Mouse (Mus musculus) lung, embryonic 15.5 days (tissue): ENCODE measurements around the gene Tspan2. TPM values are rescaled to one million over a fixed set of nuclear protein-coding genes. Genes with fewer than 3 reads are reported as not detected.

Experiments used
- ATAC-seq: fragments of 200-750 bp; cut with Nextera tagmentation; 2 replicates; pipeline ENCODE4 v1.8.0; 2017; ENCODE audit warnings: moderate number of reproducible peaks, borderline replicate concordance; ENCODE audit not compliant: low FRiP score, low TSS enrichment; ENCODE audit errors: extremely low read depth
- H3K27ac ChIP-seq: fragments of 300-500 bp; sonication (generic); 2 replicates; pipeline ENCODE4 v1.5.1; 2015; ENCODE audit warnings: moderate library complexity, mild to moderate bottlenecking, inconsistent platforms
- H3K27me3 ChIP-seq: fragments of 300-500 bp; sonication (generic); 2 replicates; pipeline ENCODE4 v1.6.1; 2015; ENCODE audit warnings: inconsistent platforms
- H3K36me3 ChIP-seq: fragments of 300-500 bp; sonication (generic); 2 replicates; pipeline ENCODE4 v1.6.1; 2015; ENCODE audit warnings: inconsistent platforms
- H3K4me1 ChIP-seq: fragments of 300-500 bp; sonication (generic); 2 replicates; pipeline ENCODE4 v1.6.1; 2015; ENCODE audit warnings: inconsistent platforms
- H3K4me2 ChIP-seq: fragments of 300-500 bp; sonication (generic); 2 replicates; pipeline ENCODE4 v1.6.1; 2015; ENCODE audit warnings: inconsistent platforms, mild to moderate bottlenecking, moderate library complexity
- H3K4me3 ChIP-seq: fragments of 300-500 bp; sonication (generic); 2 replicates; pipeline ENCODE4 v1.5.1; 2015; ENCODE audit warnings: mild to moderate bottlenecking, inconsistent platforms
- H3K9ac ChIP-seq: fragments of 300-500 bp; sonication (generic); 2 replicates; pipeline ENCODE4 v1.6.1; 2015; ENCODE audit warnings: inconsistent platforms
- H3K9me3 ChIP-seq: fragments of 300-500 bp; sonication (generic); 2 replicates; pipeline ENCODE4 v1.6.1; 2016; ENCODE audit warnings: inconsistent platforms
- WGBS: fragments of 180-500 bp; shearing (Covaris S2); methylation state at CpG from one replicate; pipeline ENCODE4 v1.1.7; 2015; 5-methylcytosine and 5-hydroxymethylcytosine counted together
- polyA plus RNA-seq: library from polyadenylated mRNA; unstranded; fragments of >200 nt; fragmentation: Nextera tagmentation; extraction: Ambion mirVana; gene quantifications from 2 replicates; pipeline ENCODE4 v1.2.1, GENCODE M21; 2015

Tspan2 gene
- polyA plus RNA-seq, 1 experiment from 2014 or later, result 15.6 TPM

DNA sequence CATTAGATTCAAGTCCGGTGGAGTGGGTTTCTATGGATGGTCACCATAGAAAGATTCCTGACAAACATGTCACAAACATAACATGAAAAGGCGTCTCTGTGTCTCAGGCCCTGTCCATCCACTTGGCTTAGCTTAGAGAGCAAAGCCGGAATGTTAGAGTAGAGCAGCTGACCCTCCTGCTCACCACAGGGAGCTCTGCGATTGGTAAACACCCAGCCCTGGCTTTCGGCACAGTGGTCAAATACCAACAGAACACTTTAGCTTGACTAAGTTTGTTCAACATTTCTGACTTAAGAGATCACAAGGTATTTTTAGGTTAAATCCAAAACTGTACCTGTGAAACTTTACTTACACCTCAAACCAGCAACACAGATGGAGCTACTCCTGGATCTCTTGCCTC lies 16.8 kb downstream of the Tspan2 start:
- peak overlapping the region; percentile 64 for H3K27ac ChIP-seq
- H3K27me3 ChIP-seq, result no peaks in the 10 kb centered on the region
- ATAC-seq, result no peak
- H3K9ac ChIP-seq, result no peak overlapping the region
- peaks cover 6% of the 10 kb centered on the region; the same call in 1 of the 2 replicates for H3K4me1 ChIP-seq
- 58% methylated on average over 5 of the region's 5 CpGs for WGBS
- H3K4me3 ChIP-seq, result no peak overlapping the region
- H3K4me2 ChIP-seq, result no peak overlapping the region
- no peaks in the 10 kb centered on the region for H3K9me3 ChIP-seq
- no peaks in the 10 kb centered on the region for H3K36me3 ChIP-seq

DNA sequence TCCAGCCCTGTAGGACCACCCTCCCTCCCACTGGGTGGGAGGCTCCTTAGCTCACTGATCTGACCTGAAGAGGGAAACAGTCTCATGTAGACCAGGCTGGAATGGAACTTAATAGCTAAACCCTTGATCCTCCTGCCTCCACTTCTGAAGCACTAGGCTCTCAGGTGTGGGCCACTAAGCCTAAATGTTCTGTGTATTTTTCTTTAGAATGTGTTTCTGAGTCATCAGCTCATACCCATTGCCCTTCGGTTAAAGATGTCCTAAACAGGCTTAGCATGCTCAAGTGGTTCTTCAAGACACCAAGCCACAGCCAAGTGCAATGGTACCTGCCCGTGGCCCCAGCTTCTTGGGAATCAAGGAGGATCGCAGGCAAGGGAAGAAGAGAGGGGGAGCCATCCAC lies 17.2 kb downstream of the Tspan2 start:
- WGBS, result 71% methylated on average over 3 of the region's 3 CpGs
- ATAC-seq, result no peak
- no peaks in the 10 kb centered on the region for H3K27me3 ChIP-seq
- no peak overlapping the region for H3K9ac ChIP-seq
- H3K4me1 ChIP-seq, result peaks cover 10% of the 10 kb centered on the region; the same call in 1 of the 2 replicates
- peak overlapping the region; percentile 64 for H3K27ac ChIP-seq
- no peaks in the 10 kb centered on the region for H3K36me3 ChIP-seq
- no peaks in the 10 kb centered on the region for H3K9me3 ChIP-seq
- no peak overlapping the region for H3K4me2 ChIP-seq
- no peak overlapping the region for H3K4me3 ChIP-seq

DNA sequence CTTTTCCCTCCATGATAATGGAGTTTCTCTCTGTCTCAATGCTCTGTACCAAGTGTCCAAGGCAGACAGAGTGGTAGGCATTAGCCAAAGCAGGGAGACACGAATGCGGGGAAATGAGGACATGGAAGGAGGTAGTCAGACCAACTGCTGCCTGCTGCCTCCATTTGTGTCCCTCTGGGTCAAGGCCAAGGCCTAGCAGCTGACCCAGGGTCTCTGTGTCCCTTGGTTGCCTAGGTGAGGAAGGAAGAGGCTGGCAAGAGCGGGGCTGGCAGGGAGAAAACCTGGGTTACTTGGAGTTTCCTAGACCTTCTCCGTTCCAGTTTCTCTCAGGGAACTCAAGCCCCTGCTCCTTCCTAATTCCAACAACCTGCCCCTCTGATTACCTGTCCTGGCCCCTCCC lies 17.7 kb downstream of the Tspan2 start:
- Histone ChIP-seq H3K9me3 (no peaks in the 10 kb centered on the region), H3K4me1 (peaks cover 13% of the 10 kb centered on the region; the same call in 1 of the 2 replicates), H3K27me3 (no peaks in the 10 kb centered on the region), H3K36me3 (no peaks in the 10 kb centered on the region), H3K27ac (peak overlapping the region; percentile 64), H3K4me3 (no peak overlapping the region), H3K9ac (no peak overlapping the region), H3K4me2 (no peak overlapping the region)
- ATAC-seq, result no peak
- 91% methylated on average over 4 of the region's 4 CpGs for WGBS

DNA sequence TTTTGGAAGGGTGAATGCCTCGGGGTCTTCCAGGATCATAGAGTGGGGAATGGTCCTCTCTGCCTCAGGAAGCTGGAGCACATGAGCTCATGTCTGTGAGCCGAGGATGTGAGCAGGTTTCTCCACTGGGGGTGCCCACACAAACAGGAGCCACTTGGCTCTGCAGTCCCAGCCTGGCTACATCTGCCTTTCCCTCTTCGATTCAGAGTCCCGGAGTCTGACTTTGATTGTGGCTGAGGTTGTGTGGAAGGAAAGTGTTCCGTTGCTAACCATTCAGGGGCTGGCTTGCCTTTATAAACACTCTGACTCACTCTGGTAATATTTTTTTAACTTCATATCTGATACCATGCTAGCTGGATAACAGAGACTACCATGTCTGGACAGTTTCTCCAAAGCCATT lies 18.1 kb downstream of the Tspan2 start:
- H3K9ac ChIP-seq, result no peak overlapping the region
- no peaks in the 10 kb centered on the region for H3K36me3 ChIP-seq
- H3K4me3 ChIP-seq, result no peak overlapping the region
- H3K4me2 ChIP-seq, result no peak overlapping the region
- 62% methylated on average over 5 of the region's 5 CpGs for WGBS
- peak overlapping the region; percentile 64; the same call in 1 of the 2 replicates for H3K27ac ChIP-seq
- no peaks in the 10 kb centered on the region for H3K27me3 ChIP-seq
- H3K9me3 ChIP-seq, result no peaks in the 10 kb centered on the region
- ATAC-seq, result no peak
- peaks cover 13% of the 10 kb centered on the region; the same call in 1 of the 2 replicates for H3K4me1 ChIP-seq

DNA sequence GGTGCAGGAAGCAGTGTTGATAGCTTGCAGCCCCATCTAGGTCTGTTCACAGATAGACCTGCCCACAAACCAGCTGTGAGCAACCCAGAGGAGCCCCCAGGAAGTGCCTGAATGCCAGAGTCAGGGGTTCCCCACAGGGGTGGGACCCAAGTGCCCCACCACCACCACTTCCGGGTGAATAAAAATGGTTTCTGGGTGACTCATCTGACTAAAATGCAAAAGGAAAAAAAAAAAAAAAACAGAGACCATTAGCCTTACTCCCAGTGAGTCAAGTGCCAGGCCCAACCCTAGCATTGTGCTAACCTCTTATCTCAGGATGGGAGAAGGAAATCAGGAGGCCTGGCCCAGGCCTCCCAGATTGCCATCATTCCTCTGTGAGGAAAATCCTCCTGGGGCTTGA lies 21.5 kb downstream of the Tspan2 start:
- 24% methylated on average over 1 of the region's 1 CpGs for WGBS
- Histone ChIP-seq H3K27ac (peak overlapping the region; percentile 33), H3K9me3 (no peaks in the 10 kb centered on the region), H3K4me3 (no peak overlapping the region), H3K9ac (no peak overlapping the region), H3K27me3 (no peaks in the 10 kb centered on the region), H3K36me3 (no peaks in the 10 kb centered on the region; the same call in 1 of the 2 replicates), H3K4me2 (no peak overlapping the region), H3K4me1 (peaks cover 13% of the 10 kb centered on the region; the same call in 1 of the 2 replicates)
- ATAC-seq, result no peak

DNA sequence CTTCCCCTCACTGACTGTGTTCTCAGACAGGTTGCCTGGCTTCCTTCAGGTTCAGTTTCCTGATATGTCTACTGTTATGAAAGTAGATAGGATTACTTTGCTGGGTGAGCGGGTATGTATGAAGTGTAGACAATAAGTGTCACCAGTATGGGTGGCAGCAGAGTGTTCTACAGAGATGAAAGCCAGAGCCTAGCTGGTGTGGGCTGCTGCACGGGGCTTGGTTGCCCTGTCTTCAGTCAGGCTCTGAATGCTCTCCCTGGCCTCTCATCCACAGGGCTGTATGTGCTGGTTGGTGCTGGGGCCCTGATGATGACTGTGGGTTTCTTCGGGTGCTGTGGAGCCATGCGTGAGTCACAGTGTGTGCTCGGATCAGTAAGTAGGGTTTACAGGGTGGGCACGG lies 22.7 kb downstream of the Tspan2 start:
- Histone ChIP-seq H3K9ac (no peak overlapping the region), H3K9me3 (no peaks in the 10 kb centered on the region), H3K27ac (no peak overlapping the region), H3K4me1 (peaks cover 13% of the 10 kb centered on the region; the same call in 1 of the 2 replicates), H3K27me3 (no peaks in the 10 kb centered on the region), H3K4me2 (no peak overlapping the region), H3K4me3 (no peak overlapping the region), H3K36me3 (no peaks in the 10 kb centered on the region; the same call in 1 of the 2 replicates)
- ATAC-seq, result no peak
- WGBS, result 71% methylated on average over 6 of the region's 6 CpGs

DNA sequence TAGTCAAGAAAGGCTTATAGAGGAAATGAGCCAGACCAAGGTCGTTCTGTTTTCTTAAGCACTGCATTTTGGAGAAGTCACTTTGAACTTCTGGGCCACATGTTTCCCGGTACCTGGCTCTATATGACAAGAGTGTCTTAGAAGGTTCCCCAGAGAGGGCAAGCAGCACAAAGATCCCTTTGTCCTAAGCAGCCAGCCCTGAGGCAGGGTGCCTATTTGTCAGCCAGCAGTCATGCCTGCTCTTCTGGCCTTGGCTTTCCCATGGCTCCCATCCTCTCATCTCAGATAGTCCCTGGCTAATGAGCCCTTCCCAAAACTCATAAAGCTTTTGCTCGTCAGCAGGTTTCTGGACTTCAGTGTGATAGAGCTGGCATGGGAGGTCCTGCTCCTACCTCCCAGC lies 25.9 kb downstream of the Tspan2 start:
- no peak for ATAC-seq
- H3K9ac ChIP-seq, result no peak overlapping the region
- H3K4me3 ChIP-seq, result no peak overlapping the region
- no peaks in the 10 kb centered on the region; the same call in 1 of the 2 replicates for H3K36me3 ChIP-seq
- H3K4me1 ChIP-seq, result peaks cover 18% of the 10 kb centered on the region
- H3K27me3 ChIP-seq, result no peaks in the 10 kb centered on the region
- WGBS, result 58% methylated on average over 3 of the region's 3 CpGs
- no peak overlapping the region for H3K27ac ChIP-seq
- H3K9me3 ChIP-seq, result no peaks in the 10 kb centered on the region
- no peak overlapping the region for H3K4me2 ChIP-seq

DNA sequence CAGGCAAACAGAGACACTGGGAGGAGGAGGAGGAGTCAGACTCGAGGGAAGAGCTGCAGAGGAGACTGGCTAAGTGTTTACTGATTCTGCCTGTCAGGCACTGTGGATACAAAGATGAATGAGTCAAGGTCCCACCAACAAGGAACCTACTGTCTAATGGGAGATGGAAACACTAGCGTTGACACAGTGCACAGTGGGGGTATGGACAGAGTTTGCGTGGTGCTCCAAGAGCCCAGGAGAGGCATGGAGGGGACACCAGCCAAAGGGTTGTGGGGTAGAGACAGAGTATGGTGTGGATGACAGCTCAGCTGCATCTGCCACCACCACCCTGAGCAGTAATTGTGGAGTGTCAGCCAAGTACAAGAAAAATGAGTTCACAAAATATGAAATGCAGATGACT lies 28.1 kb downstream of the Tspan2 start:
- Histone ChIP-seq H3K9ac (no peak overlapping the region), H3K4me3 (no peak overlapping the region), H3K36me3 (peaks cover 3% of the 10 kb centered on the region; the same call in 1 of the 2 replicates), H3K9me3 (no peaks in the 10 kb centered on the region), H3K4me2 (no peak overlapping the region), H3K27ac (no peak overlapping the region), H3K27me3 (no peaks in the 10 kb centered on the region), H3K4me1 (peaks cover 5% of the 10 kb centered on the region)
- no peak for ATAC-seq
- WGBS, result 32% methylated on average over 3 of the region's 3 CpGs

DNA sequence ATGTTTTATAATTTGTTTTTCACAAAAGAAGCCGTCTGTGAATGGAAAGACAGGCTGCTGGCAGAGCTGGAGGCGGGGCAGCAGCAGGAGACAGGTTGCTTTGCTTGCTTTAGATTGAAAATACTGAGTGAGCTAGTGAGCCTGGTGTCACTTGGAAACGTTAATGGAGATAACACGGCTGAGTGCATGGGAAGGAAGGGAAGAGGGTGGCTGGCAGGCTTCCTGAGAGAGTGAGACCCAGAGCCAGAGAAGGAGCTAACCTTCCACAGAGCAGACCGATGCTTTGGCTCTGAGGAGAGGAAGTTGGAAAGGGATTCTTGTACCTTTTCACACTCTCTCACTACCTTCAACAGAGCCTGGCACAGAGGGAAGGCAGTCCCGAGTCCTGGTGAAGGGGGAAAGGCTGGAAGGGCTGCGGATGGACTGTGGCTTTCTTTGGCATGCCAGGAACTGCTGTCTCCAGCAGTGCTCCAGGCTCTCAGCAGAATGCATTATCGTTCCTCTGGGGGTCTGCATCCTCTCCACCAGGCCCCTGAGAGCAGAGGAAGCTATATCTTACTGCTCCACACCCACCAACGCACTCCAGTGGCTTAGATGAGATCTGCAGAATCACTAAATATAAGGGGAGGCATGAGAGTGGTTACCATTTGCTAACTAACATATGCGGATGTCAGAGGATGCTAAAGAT lies 29.5 kb downstream of the Tspan2 start:
- Histone ChIP-seq H3K4me2 (no peak overlapping the region), H3K9me3 (no peaks in the 10 kb centered on the region), H3K4me3 (no peak overlapping the region), H3K27me3 (no peaks in the 10 kb centered on the region), H3K27ac (no peak overlapping the region), H3K9ac (no peak overlapping the region), H3K4me1 (peaks cover 5% of the 10 kb centered on the region), H3K36me3 (peaks cover 3% of the 10 kb centered on the region)
- ATAC-seq, result no peak
- 32% methylated on average over 10 of the region's 10 CpGs for WGBS

DNA sequence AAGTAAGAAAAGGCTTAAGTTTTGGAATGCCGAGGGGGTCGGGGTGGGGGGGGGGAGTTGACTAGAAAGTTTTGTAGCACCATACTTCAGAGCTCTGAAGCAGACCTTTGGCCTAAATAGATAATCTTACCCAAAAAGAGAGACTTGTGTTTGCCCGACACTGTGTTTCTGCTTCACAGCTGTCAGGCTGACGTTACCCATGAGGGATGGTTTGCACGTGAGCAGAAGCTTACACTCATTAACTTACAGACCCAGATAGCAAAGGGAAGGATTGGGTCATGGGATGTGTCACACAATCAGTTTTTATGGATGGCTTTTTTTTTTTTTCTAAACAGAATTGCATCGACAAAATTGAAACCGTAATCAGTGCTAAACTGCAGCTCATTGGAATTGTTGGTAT lies 30.5 kb downstream of the Tspan2 start:
- no peak overlapping the region for H3K27ac ChIP-seq
- no peaks in the 10 kb centered on the region for H3K9me3 ChIP-seq
- WGBS, result 50% methylated on average over 7 of the region's 7 CpGs
- H3K4me3 ChIP-seq, result no peak overlapping the region
- no peak for ATAC-seq
- H3K4me1 ChIP-seq, result peaks cover 5% of the 10 kb centered on the region
- H3K27me3 ChIP-seq, result no peaks in the 10 kb centered on the region
- no peak overlapping the region for H3K4me2 ChIP-seq
- no peak overlapping the region for H3K9ac ChIP-seq
- H3K36me3 ChIP-seq, result peaks cover 3% of the 10 kb centered on the region

DNA sequence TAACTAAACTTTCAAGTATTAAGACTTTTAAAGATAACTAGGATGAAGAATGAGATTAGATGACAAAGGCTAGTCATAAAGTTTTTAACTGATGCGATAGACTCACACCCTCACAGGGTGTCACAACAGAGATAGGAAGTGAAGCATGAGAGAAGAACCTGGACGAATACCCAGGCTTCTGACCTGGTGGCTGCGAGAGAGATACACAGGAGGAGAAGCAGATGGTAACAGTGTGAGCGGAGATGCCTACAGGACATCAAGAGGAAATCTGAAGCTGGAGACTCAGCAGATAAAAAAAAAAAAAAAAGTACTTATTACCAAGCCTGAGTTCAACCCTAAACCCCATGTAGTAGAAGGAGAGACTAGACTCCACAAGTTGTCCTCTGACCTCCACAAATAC lies 38.7 kb downstream of the Tspan2 start:
- no peak overlapping the region for H3K4me2 ChIP-seq
- H3K27me3 ChIP-seq, result no peaks in the 10 kb centered on the region
- H3K27ac ChIP-seq, result no peak overlapping the region
- no peaks in the 10 kb centered on the region for H3K9me3 ChIP-seq
- WGBS, result 74% methylated on average over 4 of the region's 4 CpGs
- no peak overlapping the region for H3K9ac ChIP-seq
- no peak for ATAC-seq
- H3K4me1 ChIP-seq, result peaks cover 4% of the 10 kb centered on the region; the same call in 1 of the 2 replicates
- no peak overlapping the region for H3K4me3 ChIP-seq
- H3K36me3 ChIP-seq, result no peaks in the 10 kb centered on the region

DNA sequence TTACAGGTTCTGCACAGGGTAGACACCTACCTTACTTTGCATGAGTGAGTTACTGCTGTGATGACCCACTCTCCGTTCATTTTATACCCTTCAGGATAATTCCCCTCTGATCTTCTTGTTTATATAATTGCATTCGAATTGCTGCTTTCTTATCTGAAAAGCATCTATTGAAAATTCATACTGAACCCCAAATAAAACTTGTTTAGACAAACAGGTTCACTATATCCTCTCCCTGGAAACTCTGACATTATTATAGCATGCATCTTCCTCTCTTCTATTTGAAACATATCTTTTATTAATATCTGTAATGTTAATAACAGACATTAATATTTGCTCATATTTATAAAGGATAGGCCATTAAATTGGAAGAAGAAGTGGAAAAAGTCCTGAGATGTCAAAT lies 48.3 kb downstream of the Tspan2 start, which contains the start of gene Tshb:
Gene Tshb, minus strand, starts transcription at position 101 of the 400 bp plus-strand sequence.
- WGBS, result 57% methylated on average over 2 of the region's 2 CpGs
- no peak within 1 kb of the TSS for H3K9ac ChIP-seq
- no peak within 1 kb of the TSS for H3K4me3 ChIP-seq
- no peak for ATAC-seq
- no peak within 1 kb of the TSS for H3K4me2 ChIP-seq
- no peak within 1 kb of the TSS for H3K27ac ChIP-seq
- H3K4me1 ChIP-seq, result no peaks in the 10 kb centered on the region
- H3K36me3 ChIP-seq, result no peaks in the 10 kb centered on the region
- no peaks in the 10 kb centered on the region for H3K9me3 ChIP-seq
- no peaks in the 10 kb centered on the region; the same call in 1 of the 2 replicates for H3K27me3 ChIP-seq
